Mouse (Mus musculus) lung, postnatal 36 days (tissue): Measurements from ENCODE around the gene Hs3st4.

Experiments used
- DNase-seq: peaks from one replicate; pipeline ENCODE4 v3.0.0; 2022; ENCODE audit warnings: mixed read lengths

The Hs3st4 gene

GRCm38 (mm10) chr7:123982461-123983038 is at the start of gene Hs3st4:
Gene Hs3st4 (plus strand): TSS chr7:123982869.
- no peak for DNase-seq

- peak; percentile 4 for DNase-seq
Measured at GRCm38 (mm10) chr7:123946836-123947235, 35.8 kb upstream of the Hs3st4 start.

- no peak for DNase-seq
Measured at GRCm38 (mm10) chr7:123963021-123963420, 19.6 kb upstream of the Hs3st4 start.

GRCm38 (mm10) chr7:123964559-123965142 is 18.0 kb upstream of the Hs3st4 start:
- no peak for DNase-seq

GRCm38 (mm10) chr7:123965515-123965914 is 17.2 kb upstream of the Hs3st4 start:
- no peak for DNase-seq

- DNase-seq = no peak
Measured at GRCm38 (mm10) chr7:123975441-123975840, 7.2 kb upstream of the Hs3st4 start.

- no peak for DNase-seq
Measured at GRCm38 (mm10) chr7:123981435-123981834, 1.2 kb upstream of the Hs3st4 start.

- no peak for DNase-seq
Measured at GRCm38 (mm10) chr7:123982010-123982409, 659 bp upstream of the Hs3st4 start.

- DNase-seq = no peak
Measured at GRCm38 (mm10) chr7:123983177-123984046, 743 bp downstream of the Hs3st4 start.

GRCm38 (mm10) chr7:123992121-123992520 is 9.5 kb downstream of the Hs3st4 start:
- DNase-seq = no peak

GRCm38 (mm10) chr7:123997266-123997665 is 14.6 kb downstream of the Hs3st4 start:
- DNase-seq = no peak

- no peak for DNase-seq
Measured at GRCm38 (mm10) chr7:123998601-123999000, 15.9 kb downstream of the Hs3st4 start.

- DNase-seq = no peak
Measured at GRCm38 (mm10) chr7:124026908-124027307, 44.2 kb downstream of the Hs3st4 start.

- DNase-seq = no peak
Measured at GRCm38 (mm10) chr7:124032236-124032635, 49.6 kb downstream of the Hs3st4 start.

- no peak for DNase-seq
Measured at GRCm38 (mm10) chr7:124033332-124033731, 50.7 kb downstream of the Hs3st4 start.

GRCm38 (mm10) chr7:124037281-124037700 is 54.6 kb downstream of the Hs3st4 start:
- no peak for DNase-seq

GRCm38 (mm10) chr7:124039142-124039541 is 56.5 kb downstream of the Hs3st4 start:
- no peak for DNase-seq

GRCm38 (mm10) chr7:124047382-124047781 is 64.7 kb downstream of the Hs3st4 start:
- no peak for DNase-seq

- no peak for DNase-seq
Measured at GRCm38 (mm10) chr7:124048971-124049370, 66.3 kb downstream of the Hs3st4 start.

GRCm38 (mm10) chr7:124050421-124050820 is 67.8 kb downstream of the Hs3st4 start:
- DNase-seq = no peak

- DNase-seq = no peak
Measured at GRCm38 (mm10) chr7:124083741-124084140, 101.1 kb downstream of the Hs3st4 start.

- peak; percentile 40 for DNase-seq
Measured at GRCm38 (mm10) chr7:124129019-124129418, 146.3 kb downstream of the Hs3st4 start.

- DNase-seq = peak; percentile 82
Measured at GRCm38 (mm10) chr7:124131312-124131711, 148.6 kb downstream of the Hs3st4 start.

- DNase-seq = no peak
Measured at GRCm38 (mm10) chr7:124136133-124136532, 153.5 kb downstream of the Hs3st4 start.
